Mouse (Mus musculus) spleen, embryonic (tissue): ENCODE results near the gene Lrmda.

Experiments used
- CTCF ChIA-PET: fragments of 350-600 bp; sonication (Branson Sonifier 250); formaldehyde crosslinking; loops from one replicate; lab custom pipeline; 2022; lab: Charles Lee

Gene Lrmda

GRCm38 (mm10) chr14:22849108-22849507 lies 829.6 kb downstream of the Lrmda start:
- CTCF ChIA-PET, result no interaction called here

- CTCF ChIA-PET, result no interaction called here
These were observed 841.1 kb downstream of the Lrmda start for GRCm38 (mm10) chr14:22860631-22861030.

- CTCF ChIA-PET, result no interaction called here
These were observed 844.6 kb downstream of the Lrmda start for GRCm38 (mm10) chr14:22864132-22864531.

GRCm38 (mm10) chr14:22874584-22874983 lies 855.1 kb downstream of the Lrmda start:
- CTCF ChIA-PET, result no interaction called here

GRCm38 (mm10) chr14:22887182-22887581 lies 867.7 kb downstream of the Lrmda start:
- CTCF ChIA-PET, result no interaction called here

- CTCF ChIA-PET, result no interaction called here
These were observed 879.8 kb downstream of the Lrmda start for GRCm38 (mm10) chr14:22899312-22899711.

- CTCF ChIA-PET, result no interaction called here
These were observed 882.6 kb downstream of the Lrmda start for GRCm38 (mm10) chr14:22902116-22902515.

GRCm38 (mm10) chr14:22902914-22903313 lies 883.4 kb downstream of the Lrmda start:
- CTCF ChIA-PET, result no interaction called here

GRCm38 (mm10) chr14:22905741-22906667 lies 886.5 kb downstream of the Lrmda start:
- CTCF ChIA-PET, result no interaction called here

GRCm38 (mm10) chr14:22906716-22907115 lies 887.2 kb downstream of the Lrmda start:
- CTCF ChIA-PET, result no interaction called here

GRCm38 (mm10) chr14:22907221-22907620 lies 887.7 kb downstream of the Lrmda start:
- CTCF ChIA-PET, result no interaction called here

GRCm38 (mm10) chr14:22908006-22908405 lies 888.5 kb downstream of the Lrmda start:
- CTCF ChIA-PET, result no interaction called here

- CTCF ChIA-PET, result no interaction called here
These were observed 896.0 kb downstream of the Lrmda start for GRCm38 (mm10) chr14:22915463-22915862.

GRCm38 (mm10) chr14:22918499-22918898 lies 899.0 kb downstream of the Lrmda start:
- CTCF ChIA-PET, result no interaction called here

GRCm38 (mm10) chr14:22918931-22919330 lies 899.4 kb downstream of the Lrmda start:
- CTCF ChIA-PET, result no interaction called here

GRCm38 (mm10) chr14:22921152-22921551 lies 901.6 kb downstream of the Lrmda start:
- CTCF ChIA-PET, result no interaction called here

- CTCF ChIA-PET, result no interaction called here
These were observed 902.3 kb downstream of the Lrmda start for GRCm38 (mm10) chr14:22921796-22922195.

- CTCF ChIA-PET, result no interaction called here
These were observed 903.1 kb downstream of the Lrmda start for GRCm38 (mm10) chr14:22922571-22922970.

GRCm38 (mm10) chr14:22923251-22923650 lies 903.7 kb downstream of the Lrmda start:
- CTCF ChIA-PET, result no interaction called here

GRCm38 (mm10) chr14:22928263-22928662 lies 908.8 kb downstream of the Lrmda start:
- CTCF ChIA-PET, result no interaction called here

- CTCF ChIA-PET, result no interaction called here
These were observed 909.2 kb downstream of the Lrmda start for GRCm38 (mm10) chr14:22928683-22929082.

GRCm38 (mm10) chr14:22929585-22929984 lies 910.1 kb downstream of the Lrmda start:
- CTCF ChIA-PET, result no interaction called here

GRCm38 (mm10) chr14:22930488-22931046 lies 911.1 kb downstream of the Lrmda start:
- CTCF ChIA-PET, result no interaction called here
